31 mouse cellular contexts compared by ENCODE assay signal in genomic region chr14:51181051-51181450, GRCm38 (mm10). TPM values are rescaled to one million over a fixed set of nuclear protein-coding genes. Genes with fewer than 3 reads are reported as not detected.
"Had no signal": no experiment of that assay in that cellular context is flagged by ENCODE, and none has a peak within 500 bp of the region (broad histone marks: within the 10 kb centered on the region; RNA-seq: fewer than 3 reads in every experiment).

No protein-coding gene starts in this region.

RNA-seq across cellular contexts. Expression of gene Ang2, which starts 17.9 kb away (rescaled TPM):
- total RNA-seq: common myeloid progenitor, adult 5-6 weeks; forebrain, postnatal 0 days; gastrocnemius, adult 18-20 months; gastrocnemius, adult 2 months; gastrocnemius, adult 8-10 months; gastrocnemius, postnatal 14 days; gastrocnemius, postnatal 25 days; gastrocnemius, postnatal 36 days; gastrocnemius, postnatal 4 days; heart, adult 18-20 months; heart, adult 2 months; heart, adult 8-10 months had no signal
- polyA plus RNA-seq: cerebellum, adult 2 months; cortical plate, adult 2 months; embryonic facial prominence, embryonic 10.5 days; embryonic facial prominence, embryonic 11.5 days; embryonic facial prominence, embryonic 12.5 days; embryonic facial prominence, embryonic 13.5 days; embryonic facial prominence, embryonic 14.5 days; erythroblast, embryonic 14.5 days; forebrain, embryonic 10.5 days; forebrain, embryonic 11.5 days; forebrain, embryonic 12.5 days; forebrain, embryonic 13.5 days; forebrain, embryonic 14.5 days; forebrain, embryonic 15.5 days; forebrain, embryonic 16.5 days; forebrain, postnatal 0 days; frontal cortex, adult 2 months; gonadal fat pad, adult 2 months; heart, adult 2 months had no signal

RNA-seq across cellular contexts. Expression of gene Rnase2b, which starts 19.0 kb away (rescaled TPM):
- total RNA-seq: common myeloid progenitor, adult 5-6 weeks; forebrain, postnatal 0 days; gastrocnemius, adult 18-20 months; gastrocnemius, adult 2 months; gastrocnemius, adult 8-10 months; gastrocnemius, postnatal 10 days; gastrocnemius, postnatal 14 days; gastrocnemius, postnatal 25 days; gastrocnemius, postnatal 36 days; gastrocnemius, postnatal 4 days; heart, adult 18-20 months; heart, adult 2 months; heart, adult 8-10 months had no signal
- polyA plus RNA-seq: cerebellum, adult 2 months; cortical plate, adult 2 months; embryonic facial prominence, embryonic 10.5 days; embryonic facial prominence, embryonic 11.5 days; embryonic facial prominence, embryonic 12.5 days; embryonic facial prominence, embryonic 13.5 days; embryonic facial prominence, embryonic 14.5 days; embryonic facial prominence, embryonic 15.5 days; erythroblast, embryonic 14.5 days; forebrain, embryonic 10.5 days; forebrain, embryonic 11.5 days; forebrain, embryonic 12.5 days; forebrain, embryonic 13.5 days; forebrain, embryonic 14.5 days; forebrain, embryonic 15.5 days; forebrain, embryonic 16.5 days; forebrain, postnatal 0 days; frontal cortex, adult 2 months; gonadal fat pad, adult 2 months; heart, adult 2 months had no signal

RNA-seq across cellular contexts. Expression of gene Ear14, which starts 22.1 kb away (rescaled TPM):
- total RNA-seq: common myeloid progenitor, adult 5-6 weeks; forebrain, postnatal 0 days; gastrocnemius, adult 18-20 months; gastrocnemius, adult 2 months; gastrocnemius, adult 8-10 months; gastrocnemius, postnatal 10 days; gastrocnemius, postnatal 14 days; gastrocnemius, postnatal 25 days; gastrocnemius, postnatal 36 days; gastrocnemius, postnatal 4 days; heart, adult 18-20 months; heart, adult 2 months; heart, adult 8-10 months had no signal
- polyA plus RNA-seq: cerebellum, adult 2 months; cortical plate, adult 2 months; embryonic facial prominence, embryonic 10.5 days; embryonic facial prominence, embryonic 11.5 days; embryonic facial prominence, embryonic 12.5 days; embryonic facial prominence, embryonic 13.5 days; embryonic facial prominence, embryonic 14.5 days; embryonic facial prominence, embryonic 15.5 days; erythroblast, embryonic 14.5 days; forebrain, embryonic 10.5 days; forebrain, embryonic 11.5 days; forebrain, embryonic 12.5 days; forebrain, embryonic 13.5 days; forebrain, embryonic 14.5 days; forebrain, embryonic 15.5 days; forebrain, embryonic 16.5 days; forebrain, postnatal 0 days; frontal cortex, adult 2 months; gonadal fat pad, adult 2 months; heart, adult 2 months had no signal

RNA-seq across cellular contexts. Expression of gene Rnase1, which starts 34.5 kb away (rescaled TPM):
- total RNA-seq: common myeloid progenitor, adult 5-6 weeks; forebrain, postnatal 0 days; gastrocnemius, adult 2 months; gastrocnemius, adult 8-10 months; gastrocnemius, postnatal 10 days; gastrocnemius, postnatal 14 days; gastrocnemius, postnatal 25 days; gastrocnemius, postnatal 36 days; gastrocnemius, postnatal 4 days had no signal
- polyA plus RNA-seq: embryonic facial prominence, embryonic 10.5 days; embryonic facial prominence, embryonic 11.5 days; embryonic facial prominence, embryonic 12.5 days; embryonic facial prominence, embryonic 13.5 days; erythroblast, embryonic 14.5 days; forebrain, embryonic 10.5 days; forebrain, embryonic 11.5 days; forebrain, embryonic 12.5 days; forebrain, embryonic 13.5 days; forebrain, embryonic 16.5 days had no signal

RNA-seq across cellular contexts. Expression of gene Rnase6, which starts 57.3 kb away (rescaled TPM):
- total RNA-seq: gastrocnemius, adult 8-10 months; gastrocnemius, postnatal 25 days had no signal
- polyA plus RNA-seq: embryonic facial prominence, embryonic 10.5 days; embryonic facial prominence, embryonic 11.5 days; forebrain, embryonic 11.5 days; forebrain, embryonic 13.5 days had no signal
